Mouse (Mus musculus) 416B (cell line): Measurements from ENCODE around the gene Gm20388.
A peak's percentile ranks its signal among the peaks of the same experiment; 100 is the strongest.

ENCODE experiments used
- DNase-seq: peaks from one replicate; pipeline ENCODE4 v3.0.0; 2011; ENCODE audit warnings: low read depth

Gene Gm20388

DNA sequence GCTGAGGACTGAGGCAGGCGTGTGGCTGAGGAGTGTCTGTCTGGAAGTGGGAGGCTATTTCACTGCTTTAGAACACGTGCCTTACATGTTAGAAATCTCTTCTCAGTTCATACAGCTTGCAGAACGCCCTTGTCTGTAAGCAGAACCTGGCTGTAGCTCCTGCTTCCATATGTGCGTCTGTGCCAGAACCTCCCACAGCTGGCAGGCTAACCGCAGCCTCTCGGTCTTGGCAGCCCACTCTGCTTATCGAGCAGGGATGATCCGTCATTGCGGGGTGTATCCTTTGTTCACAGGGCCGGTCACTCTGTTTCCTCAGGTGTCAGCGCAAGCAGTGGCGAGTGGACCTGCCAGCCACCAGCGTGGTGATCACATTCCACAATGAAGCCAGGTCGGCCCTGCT, 4412.7 kb downstream of the Gm20388 start:
- no peak for DNase-seq

- DNase-seq, result no peak
Observed at GRCm38 (mm10) chr8:124328259-124328658, 4417.6 kb downstream of the Gm20388 start.

DNA sequence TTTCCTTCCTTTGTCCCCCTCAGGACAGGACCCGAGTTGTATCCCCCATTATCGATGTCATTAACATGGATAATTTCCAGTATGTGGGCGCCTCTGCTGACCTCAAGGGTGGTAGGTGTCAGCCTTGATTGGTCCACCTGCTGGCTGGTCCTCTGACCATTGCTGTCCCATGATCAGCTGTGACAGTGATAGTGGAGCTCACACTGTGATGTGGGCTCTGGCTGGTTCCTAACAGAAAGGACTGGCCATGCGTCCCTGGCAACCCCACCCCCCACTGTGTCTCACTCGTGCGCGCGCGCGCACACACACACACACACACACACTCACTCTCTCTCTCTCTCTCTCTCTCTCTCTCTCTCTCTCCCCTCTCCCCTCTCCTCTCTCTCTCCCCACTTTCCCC, 4419.0 kb downstream of the Gm20388 start:
- DNase-seq, result no peak

- no peak for DNase-seq
Observed at GRCm38 (mm10) chr8:124330433-124330832, 4419.8 kb downstream of the Gm20388 start.

DNA sequence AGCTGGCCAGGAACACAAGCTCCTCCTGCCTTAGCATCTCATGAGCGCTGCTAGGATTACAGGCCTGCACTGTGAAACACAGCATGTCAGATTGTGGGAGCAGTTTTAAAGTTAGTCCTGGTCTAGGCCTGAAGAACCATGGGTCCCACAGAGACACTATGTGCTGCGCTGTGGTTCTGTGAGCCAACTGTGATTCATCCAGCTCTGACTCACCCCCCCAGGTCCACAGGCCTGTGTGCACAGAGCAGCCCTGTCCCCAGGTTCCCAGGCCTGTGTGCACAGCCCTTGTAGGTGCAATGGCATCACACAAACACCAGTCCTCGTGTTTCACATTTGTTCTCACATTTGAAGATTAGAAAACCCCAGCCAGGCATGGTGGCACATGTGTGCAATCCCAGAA, 4420.5 kb downstream of the Gm20388 start:
- DNase-seq, result peak; percentile 33

GRCm38 (mm10) chr8:124331706-124332105, 4421.1 kb downstream of the Gm20388 start:
- DNase-seq, result no peak

DNA sequence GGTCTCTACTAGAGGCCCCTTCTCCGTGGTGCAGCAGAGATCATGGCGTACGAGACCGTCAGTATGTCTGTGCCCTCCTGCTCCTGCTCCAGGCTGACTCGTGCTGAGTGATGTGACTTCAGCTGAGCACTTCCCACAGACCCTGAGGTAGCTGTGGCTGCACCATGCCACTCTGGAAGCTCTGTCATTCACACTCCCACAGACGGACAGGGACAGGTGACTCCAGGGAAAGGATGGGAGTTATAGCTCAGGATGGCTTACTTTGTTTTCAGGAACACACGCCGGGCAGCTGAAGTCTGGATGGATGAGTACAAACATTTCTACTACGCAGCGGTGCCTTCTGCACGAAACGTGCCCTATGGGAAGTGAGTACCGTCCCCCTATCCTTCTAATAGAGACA, 4425.7 kb downstream of the Gm20388 start:
- DNase-seq, result no peak

DNA sequence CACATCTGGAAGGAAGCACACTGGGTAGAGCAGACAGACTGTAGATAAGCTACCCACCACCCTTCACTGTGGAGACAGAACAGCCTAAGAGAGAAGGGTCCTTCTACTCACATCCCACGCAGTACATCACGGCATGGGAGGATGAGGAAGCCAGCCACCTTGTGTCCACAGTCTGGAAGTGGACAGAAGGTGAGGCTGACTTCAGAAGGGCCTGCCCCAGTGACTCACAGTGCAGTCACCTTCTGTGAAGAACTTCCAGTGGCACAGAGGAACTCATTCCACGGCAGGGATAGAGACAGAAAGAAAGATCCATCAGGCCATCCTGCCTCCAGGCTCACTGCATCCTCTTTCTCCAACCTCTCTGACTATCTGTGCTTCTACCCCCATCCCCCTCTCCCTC, 4429.1 kb downstream of the Gm20388 start:
- DNase-seq, result no peak

DNA sequence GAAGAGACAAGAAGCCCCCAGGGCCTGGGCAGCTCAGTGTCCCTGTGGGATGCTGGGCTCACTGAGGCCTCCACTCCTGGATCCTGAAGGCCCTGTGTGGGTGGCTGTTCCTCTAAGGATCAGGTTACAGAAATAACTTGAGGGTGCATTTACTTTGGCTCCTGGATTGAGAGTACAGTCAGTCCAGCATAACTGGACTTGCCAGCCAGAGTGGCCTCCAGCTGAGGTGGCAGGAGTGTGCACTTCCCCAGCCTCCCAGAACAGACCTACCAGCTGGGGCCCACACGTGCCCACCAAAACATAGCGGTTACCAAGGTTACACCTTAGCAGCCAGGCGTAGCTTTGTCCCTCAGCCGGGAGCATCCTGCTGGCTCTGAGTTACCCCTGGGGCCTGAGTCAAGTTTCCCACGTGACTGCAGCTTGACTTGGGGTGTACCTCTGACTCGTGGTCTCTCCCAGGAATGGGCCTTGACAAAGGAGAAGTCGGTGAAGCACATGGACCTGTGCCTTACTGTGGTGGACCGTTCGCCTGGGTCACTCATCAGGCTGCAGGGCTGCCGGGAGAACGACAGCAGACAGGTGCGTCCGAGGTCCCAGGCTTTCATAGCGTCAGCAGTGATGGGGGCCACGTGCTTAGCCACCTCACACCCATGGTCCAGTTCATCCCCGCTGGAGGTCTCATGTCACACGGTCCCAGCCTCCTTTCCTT, 4429.9 kb downstream of the Gm20388 start:
- no peak for DNase-seq

DNA sequence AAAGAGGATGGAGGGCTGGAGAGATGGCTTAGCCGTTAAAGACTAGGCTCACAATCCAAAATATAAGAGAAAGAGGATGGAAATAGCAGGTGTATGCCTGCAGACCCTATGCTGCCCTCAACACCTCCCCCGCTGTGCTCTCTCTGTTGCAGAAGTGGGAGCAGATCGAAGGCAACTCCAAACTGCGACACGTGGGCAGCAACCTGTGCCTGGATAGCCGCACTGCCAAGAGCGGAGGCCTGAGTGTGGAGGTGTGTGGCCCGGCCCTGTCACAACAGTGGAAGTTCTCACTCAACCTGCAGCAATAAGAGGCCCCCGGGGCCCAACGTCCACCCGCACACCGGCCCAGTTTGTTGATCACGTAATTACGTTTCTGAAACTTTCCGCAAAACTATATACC, 4432.5 kb downstream of the Gm20388 start:
- no peak for DNase-seq

DNA sequence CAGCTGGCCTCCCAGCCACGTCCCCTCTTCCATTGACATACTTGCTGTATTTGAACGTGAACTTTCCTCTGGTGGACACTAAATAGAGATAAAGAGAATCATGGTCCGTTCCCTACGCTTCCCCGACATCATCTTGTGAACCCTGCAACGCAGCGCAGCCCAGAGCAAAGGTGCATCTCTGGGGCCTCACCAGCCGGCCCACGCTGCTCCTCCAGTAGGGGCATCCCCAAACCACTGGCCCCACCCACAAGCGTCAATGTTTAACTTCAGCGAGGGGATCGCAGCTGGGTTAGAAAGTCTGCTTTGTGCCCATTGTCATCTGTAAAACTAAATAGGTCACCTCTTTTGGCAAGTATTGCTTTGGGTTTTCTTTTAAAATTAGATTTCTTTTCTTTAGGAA, 4433.4 kb downstream of the Gm20388 start:
- DNase-seq, result no peak

- no peak for DNase-seq
Observed at GRCm38 (mm10) chr8:124345098-124345497, 4434.5 kb downstream of the Gm20388 start.

DNA sequence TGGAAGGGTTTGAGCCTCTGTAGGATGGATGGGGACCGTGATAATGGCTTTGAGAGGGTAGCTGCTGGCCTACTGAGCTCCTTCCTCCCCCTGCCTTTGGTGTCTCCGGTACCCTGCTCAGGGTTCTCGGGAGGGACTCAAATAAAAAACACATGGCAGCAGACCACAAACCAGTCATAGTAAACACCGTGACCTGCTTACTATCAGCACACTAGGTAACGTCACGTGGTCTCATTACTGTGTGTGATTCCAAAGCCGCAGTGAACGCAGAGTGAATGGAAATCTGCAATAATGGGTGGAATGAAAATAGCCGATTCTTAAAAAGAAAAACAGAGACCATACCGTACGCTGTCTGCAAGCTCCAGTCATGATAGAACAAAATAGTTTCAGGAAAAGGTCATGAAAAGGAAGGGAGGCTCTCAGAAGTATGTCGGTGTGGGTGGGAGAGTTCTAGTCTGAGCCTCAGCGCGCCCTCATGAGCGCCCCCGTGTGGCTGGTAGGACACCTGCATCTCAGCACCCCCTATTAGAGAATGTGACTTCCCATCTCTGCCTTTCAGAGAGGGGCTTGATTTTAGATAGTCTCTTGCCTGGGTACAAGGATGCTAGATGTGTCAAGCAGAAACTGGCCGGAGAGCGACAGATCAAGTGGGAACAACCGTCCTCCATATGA, 4436.3 kb downstream of the Gm20388 start:
- peak; percentile 61 for DNase-seq

- DNase-seq, result no peak
Observed at GRCm38 (mm10) chr8:124348087-124348486, 4437.4 kb downstream of the Gm20388 start.

DNA sequence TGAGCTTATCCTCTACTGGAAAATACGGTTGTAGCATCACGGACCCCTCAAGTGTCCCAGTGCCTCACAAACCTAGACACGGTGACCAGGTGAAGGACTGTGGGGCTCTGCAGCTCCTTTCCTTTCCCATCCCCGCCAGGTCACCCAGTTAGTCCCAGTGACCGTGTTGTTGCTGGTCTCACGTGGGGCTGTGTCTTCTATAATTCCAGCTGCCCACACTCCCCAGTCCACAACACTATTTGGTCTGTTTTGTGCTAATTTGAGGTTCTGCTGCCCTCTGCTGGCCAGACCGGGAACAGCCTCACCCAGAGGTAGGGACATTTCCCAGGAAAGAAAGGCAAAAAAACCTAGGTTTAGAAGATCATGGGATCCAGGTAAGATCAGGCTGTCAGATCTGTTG, 4439.0 kb downstream of the Gm20388 start:
- DNase-seq, result peak; percentile 66

DNA sequence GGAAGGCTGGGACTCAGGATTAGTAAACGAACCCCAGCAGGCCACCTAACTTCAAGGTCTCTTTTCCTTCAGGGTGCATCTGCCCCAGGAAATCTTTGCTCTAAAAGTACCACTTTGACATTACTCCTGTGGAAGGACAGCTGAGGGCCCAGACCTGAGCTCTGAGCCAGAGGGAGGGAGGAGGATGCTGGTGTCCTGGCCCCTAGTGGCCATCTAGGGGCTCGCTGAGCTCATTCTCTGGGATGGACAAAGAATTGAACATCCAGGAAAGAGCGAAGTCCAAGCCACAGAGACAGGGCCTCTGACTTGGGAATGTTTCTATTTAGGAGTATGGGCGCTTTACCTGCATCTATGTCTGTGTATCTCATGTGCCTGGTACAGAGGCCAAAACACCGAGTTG, 4441.0 kb downstream of the Gm20388 start:
- no peak for DNase-seq

GRCm38 (mm10) chr8:124360911-124361310, 4450.3 kb downstream of the Gm20388 start:
- no peak for DNase-seq

GRCm38 (mm10) chr8:124361773-124362427, 4451.3 kb downstream of the Gm20388 start:
- DNase-seq, result no peak

DNA sequence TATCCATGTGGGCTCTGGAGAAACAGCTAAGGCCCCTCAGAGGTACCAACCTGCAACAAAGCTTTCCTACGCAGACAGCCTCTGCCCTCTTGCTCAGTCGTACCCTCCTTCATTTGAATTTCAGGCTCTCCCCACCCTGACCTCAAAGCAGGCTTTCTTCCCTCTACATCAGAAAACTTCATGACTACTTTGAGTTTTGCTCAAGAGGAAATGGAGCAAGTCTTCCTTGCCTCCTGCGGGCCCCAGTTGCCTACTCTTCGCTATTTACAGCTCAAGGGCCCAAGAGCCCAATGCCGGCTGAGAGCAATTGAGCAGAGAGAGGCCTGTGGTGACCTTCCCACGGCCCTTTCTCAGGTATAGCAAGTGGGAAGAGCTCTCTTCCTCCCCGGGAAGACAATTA, 4451.9 kb downstream of the Gm20388 start:
- no peak for DNase-seq

DNA sequence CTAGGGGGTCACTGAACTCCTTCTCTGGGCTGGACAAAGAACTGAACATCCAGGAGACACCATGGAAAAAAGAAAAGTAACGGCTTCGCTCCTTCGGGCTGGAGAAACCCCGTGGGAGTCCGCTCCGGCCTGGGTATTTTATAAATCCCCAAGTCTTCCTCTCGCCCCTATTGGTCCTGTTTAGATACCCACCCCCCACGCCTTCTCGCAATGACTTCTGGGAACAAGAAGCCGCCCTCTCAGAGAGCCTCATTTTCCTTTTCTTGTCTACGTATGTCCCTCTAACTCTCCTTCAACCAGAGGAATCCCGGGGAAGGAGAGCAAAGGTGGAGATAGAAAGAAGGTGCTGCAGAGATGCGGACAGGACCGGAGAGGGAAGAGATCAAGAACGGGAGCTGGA, 4452.7 kb downstream of the Gm20388 start:
- no peak for DNase-seq

DNA sequence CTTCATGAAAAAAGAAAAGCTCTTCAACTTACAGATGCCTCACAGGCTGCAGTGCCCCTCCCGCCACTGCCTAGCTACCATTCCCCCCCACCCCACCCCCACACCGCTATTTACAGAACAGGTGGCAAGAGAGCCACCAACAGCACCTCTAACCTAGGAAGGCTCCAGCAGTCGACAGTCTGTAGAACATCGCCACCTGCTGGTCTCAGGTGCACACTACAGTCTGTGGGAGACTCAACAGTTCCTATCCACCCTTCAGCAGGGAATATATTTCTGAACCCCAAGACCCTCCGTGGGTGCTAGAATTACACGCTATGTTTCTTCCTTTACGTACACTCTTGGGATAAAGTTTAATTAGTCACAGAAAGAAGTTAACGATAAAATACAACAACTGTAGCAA, 4457.6 kb downstream of the Gm20388 start:
- peak; percentile 72 for DNase-seq

DNA sequence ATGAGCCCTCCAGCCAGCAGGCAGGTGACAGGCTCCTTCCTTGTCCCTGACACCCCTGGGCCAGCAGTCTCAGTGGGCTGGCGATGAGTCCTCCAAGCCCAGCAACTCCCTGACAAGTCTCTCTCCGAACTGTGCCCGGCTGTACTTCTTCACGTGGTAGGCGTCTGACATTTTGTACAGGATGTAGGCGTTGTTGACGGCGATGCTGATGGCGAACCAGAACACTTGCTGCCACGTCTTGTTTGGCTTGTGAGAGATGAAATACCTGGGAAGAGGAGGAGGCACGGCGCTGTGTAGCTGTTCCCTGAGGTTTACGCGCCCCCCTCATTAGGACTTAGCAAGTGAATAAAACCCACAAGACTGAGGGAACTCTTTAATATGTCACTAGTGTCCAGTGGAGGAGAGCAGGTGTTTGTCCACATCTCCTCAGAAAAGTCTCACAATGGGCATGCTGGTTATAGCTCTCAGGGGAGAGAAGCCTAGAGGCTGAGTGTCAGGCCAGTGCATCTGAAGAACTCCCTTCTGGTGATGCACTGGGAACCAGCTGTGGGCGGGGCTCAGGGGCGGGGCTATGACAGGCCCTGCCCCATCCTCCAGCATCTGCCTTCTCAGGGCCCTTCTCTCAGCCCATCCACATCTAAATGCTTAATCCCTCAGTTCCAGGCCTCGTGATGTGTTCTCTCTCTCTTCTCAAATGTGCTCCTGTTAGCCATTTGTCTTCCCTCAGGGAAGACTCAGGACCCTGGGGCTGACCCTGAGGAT, 4460.0 kb downstream of the Gm20388 start:
- no peak for DNase-seq
